Mouse (Mus musculus): ENCODE measurements at regions not wholly inside any gene's neighbourhood (a gene's known extent, or its start where the extent isn't known, plus 50 kb on each side); places are given as distances from the start of the nearest gene placed in this dataset.
"Not testable (repeated sequence)": the region's sequence is repeated elsewhere in the genome, so short reads cannot be mapped to it uniquely, and the experiment has no call there.

DNA sequence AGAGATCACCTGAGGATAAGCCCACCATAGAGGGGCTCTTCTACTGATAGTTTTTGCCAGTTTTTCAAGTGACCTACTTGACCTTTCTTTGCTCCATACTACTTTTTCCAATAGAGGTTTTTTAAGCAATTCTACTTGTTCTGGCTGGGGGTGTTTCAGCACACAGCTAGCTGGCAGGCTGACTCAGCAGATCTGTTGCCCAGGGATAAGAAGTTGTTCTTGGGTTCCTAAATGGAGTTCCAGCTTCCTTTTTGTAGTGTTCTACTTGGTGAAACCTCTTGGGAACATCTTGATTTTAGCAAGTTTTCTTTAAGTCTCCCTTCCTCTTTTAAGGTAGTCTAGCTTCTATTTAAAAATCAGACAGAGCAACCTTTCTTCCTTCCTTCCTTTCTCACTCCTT, 61.0 kb downstream of the 4930474N05Rik start:
- DNase-seq (ENCODE audit: low spot score): no peak

DNA sequence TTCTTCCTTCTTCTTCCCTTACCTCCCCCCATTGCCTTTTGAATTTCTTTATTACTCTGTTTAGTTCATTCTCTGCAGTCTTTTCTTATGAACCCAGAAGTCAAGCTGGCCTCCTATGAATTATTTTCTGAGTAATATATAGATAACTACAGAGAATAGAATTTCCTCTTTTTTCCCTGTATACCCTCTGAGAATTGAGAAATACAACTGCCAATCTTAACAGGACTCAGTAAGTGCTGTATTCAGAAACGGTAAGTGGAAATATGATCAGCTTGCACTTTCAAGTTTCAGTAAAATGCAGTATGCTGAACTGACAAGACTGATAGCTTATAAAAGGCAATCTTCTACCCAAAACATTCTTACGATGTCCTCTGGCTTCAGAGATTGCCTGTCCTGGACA, 61.5 kb downstream of the 4930474N05Rik start:
- no peak for DNase-seq (ENCODE audit: low spot score)

DNA sequence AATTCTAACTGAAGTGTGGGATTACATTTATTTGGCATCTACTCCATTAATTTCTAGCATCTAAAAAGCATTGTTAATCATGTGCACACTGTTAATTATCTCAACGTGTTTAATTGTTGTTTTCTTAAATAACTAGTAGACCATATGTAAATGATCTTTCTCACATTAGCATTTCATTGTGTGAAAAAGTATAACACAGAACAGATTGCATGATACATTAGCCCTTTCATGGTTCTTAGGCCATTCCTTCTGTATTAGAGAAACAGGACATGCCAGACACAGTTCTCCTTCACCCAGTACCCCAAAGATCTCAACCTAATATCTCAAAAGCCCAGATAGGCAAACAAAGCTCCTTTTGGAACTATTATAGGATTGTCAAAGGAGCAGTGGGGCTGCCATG, 89.0 kb downstream of the 4930474N05Rik start:
- DNase-seq (ENCODE audit: low spot score): no peak

DNA sequence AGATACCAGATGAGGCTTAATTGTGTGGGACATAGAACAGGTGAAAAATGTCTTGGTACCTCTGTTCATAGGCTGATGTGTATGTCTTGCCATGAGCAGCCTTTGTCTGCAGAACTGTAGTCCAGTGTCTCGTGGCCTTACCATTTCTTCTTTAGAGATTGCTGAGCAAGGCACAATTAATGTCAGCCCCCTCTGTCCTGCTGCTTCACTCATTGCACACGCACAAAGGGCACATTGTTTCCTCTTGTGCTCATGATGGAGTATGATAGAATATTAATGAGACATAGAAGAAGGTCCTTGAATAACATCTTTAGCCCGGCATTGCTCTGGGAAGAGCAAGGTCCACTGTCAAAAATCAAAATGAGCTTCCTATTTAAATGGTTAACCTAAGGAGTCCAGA, 101.8 kb downstream of the 4930474N05Rik start:
- peak; percentile 22 for DNase-seq (ENCODE audit: low spot score)

DNA sequence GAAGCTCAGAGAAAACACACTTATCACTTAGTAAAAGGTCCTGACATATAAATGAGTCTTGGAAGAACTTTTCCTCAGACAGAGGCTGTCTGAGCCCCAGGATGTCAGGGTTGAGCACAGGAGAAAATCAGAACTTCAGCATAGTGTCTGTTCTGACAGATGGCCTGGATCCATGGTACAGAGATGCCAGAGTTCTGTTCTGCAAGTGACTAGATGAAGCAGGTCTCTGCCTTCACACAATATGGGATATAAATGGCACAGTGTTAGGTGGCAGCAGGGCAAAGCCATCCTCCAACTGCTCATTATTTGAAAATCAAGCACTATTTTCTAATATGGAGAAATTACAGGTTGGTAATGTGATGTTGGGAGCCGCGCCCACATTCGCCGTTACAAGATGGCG, 103.7 kb downstream of the 4930474N05Rik start:
- DNase-seq (ENCODE audit: low spot score): no peak

DNA sequence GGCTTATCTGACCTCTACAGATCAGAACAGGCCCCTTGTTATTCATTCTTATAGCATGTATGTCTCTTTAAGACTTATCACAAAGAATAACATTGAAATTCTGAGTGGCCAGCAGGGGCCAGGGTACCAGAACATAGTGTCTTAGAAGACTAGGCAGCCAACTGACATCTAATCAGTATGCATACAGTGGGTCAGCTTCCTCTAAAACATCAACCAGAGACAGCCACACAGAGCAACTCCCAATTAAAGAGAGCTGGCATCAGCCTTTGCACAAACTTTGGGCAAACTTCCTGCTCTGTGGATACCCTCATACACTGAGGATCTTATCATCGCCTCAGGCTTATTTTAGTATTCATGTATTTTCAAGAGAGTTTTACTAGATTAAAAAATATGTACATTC, 109.1 kb downstream of the 4930474N05Rik start:
- DNase-seq (ENCODE audit: low spot score): no peak

DNA sequence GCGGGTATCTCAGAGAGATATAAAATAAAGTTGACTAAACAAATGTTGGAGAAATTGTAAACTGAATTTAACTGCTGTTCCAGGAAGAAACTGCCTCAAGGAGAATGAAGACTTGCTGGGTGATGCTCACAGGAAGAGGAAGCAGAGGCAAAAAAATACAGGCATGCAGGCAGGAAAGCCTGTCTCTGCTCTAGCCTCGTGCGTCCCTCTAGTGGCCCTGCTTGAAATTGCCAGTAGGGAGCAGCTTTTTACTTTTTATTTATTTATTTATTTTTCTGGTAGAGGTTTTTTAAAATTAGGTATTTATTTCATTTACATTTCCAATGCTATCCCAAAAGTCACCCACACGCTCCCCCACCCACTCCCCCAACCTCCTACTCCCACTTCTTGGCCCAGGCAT, 118.1 kb downstream of the 4930474N05Rik start:
- peak; percentile 78 for DNase-seq (ENCODE audit: low spot score)

DNA sequence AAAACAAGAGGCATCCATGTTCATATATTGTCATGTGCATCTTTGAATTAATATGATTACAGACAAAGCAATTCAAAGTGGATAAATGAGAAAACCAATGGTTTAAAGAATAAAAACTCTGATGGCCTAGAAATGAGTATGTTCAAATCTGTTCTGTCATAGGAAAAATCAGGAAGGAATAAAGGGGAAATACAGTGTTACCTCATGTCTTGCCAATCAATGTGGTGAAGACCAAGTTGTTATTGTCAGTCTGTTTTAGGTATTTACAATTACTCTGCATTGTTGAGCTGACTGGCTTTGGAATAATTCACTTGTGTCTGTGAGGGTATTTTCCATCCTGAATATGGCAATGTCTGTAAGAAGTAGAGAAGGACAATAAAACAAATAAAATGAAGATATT, 151.1 kb downstream of the 4930474N05Rik start:
- no peak for DNase-seq (ENCODE audit: low spot score)

DNA sequence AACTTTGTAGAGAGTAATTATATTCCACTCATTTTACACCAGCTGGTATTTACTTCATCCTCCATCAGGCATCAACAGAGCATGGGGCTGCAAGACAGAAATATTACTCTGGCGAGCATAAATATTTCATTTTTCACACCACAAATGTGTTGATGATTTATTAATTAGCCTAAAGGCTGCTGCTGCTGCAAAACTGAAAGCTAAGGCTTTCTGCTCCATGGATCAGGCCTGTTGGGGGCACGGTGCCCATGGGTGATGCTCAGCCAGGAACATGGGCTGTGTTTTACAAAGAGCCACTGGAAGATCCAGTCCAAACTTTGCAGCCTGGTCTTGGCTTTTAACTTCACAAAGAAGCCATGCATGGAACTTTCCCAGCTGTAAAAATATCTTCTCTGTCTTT, 167.4 kb downstream of the 4930474N05Rik start:
- no peak for DNase-seq (ENCODE audit: low spot score)

DNA sequence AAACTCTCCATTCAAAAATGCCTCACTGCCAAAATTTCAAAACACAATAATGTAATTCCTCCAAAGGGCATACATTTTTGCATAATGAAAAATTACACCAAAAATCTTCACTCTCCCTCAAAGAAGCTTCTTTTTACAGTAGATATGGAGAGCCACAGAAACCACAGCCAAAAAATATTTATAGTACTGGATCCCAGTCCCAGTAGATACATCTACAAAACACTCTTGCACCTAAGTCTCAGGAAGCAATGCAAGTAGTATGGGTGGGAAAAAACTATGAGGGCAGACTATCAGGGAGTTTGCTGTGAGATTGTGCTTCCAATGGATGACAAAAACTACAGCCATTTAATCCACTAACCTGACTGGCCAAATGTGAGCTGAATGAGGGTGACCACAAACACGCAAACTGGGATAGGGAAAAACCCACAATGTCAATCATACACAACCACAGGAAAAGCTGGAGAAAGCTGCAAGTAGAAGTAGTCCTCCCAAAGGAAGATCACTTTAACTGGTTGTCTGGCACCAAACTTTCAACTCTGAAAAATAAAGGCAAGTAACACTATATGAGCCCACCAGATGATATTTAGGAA, 189.2 kb downstream of the 4930474N05Rik start:
- no peak for DNase-seq (ENCODE audit: low spot score)

DNA sequence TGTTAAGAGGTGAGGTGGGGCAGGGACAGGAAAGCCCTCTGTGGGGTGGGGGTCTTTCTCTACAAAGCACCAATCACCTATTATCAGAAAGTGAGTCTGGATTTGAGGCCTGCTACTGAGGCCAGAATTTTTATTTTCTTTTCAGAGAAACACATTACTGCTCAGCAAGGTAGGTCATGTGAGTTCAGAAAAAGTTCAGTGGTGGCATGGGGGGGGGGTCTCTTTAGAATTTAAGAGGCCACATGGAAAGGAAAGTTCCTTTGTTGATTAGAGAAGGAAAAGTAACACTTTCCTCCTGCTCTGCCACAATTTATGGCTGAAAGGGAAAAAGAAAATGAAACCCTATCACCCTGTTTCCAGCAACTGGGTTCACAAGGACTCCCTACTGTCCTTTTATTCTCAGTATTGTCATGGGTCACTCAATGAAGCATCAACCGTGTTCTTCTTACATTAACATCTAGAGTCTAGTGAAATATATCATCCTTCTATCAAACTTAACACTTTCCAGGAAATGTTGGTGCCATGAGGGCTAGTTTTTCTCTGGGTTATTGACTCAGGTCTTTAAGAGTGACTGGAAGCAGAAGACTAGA, 194.1 kb downstream of the 4930474N05Rik start:
- no peak for DNase-seq (ENCODE audit: low spot score)

DNA sequence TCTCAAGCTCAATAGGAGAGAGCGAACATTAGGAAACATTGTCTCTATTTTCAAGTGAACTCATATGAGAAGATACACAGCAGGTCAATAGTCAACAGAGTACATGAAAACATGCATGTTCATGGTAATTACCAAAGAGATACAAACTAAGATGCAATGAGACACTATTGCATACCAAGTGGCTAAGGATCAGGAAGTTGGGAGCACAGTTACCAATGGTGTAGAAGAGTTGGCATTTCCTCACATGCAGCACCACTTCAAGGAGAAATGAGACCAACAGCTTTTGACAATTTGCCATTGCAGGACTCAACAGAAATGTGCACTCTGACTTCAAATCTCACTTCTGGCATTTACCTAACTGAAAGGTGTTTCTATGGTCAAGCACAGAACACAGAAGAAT, 215.6 kb downstream of the 4930474N05Rik start:
- no peak for DNase-seq (ENCODE audit: low spot score)

DNA sequence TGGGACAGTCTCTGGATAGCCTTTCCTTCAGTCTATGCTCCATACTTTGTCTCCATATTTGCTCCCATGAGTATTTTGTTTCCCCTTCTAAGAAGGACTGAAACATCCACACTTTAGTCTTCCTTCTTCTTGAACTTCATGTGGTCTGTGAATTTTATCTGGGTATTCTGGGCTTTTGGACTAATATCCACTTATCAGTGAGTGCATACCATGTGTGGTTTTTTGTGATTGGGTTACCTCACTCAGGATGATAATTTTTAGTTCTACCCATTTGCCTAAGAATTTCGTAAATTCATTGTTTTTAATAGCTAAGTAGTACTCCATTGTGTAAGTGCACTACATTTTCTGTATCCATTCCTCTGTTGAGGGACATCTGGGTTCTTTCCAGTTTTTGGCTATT, 220.0 kb downstream of the 4930474N05Rik start:
- DNase-seq (ENCODE audit: low spot score): not testable (repeated sequence)

DNA sequence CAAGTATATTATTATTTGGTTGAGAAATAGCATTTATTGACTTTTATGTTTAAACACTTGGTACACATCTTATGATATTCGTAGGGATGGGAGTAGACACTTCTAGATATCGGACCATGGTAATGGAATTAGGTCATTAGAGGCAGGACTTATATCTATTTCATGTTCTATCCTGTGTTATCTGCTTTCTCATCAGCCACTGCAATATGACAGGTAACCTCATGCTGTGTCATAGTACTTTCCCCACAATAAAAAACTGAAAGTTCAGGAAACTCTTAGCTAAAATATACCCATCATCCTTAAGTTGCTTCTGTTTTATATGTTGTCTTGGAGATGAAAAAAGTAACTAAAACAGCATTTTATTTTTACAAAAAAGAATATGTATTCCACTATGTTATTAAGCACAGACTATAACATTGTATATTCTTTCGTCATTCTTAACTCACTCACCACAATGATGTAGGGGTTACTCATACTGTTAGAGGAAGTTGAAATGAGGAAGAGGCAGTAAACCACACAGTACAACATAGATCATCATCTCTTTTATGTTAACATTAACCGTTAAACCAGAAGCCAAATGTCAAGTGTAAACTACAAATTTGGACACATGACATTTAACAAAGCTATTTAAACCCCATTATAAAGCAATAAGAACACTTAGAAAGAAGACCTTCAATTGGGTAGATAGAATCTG, 221.8 kb downstream of the 4930474N05Rik start:
- no peak for DNase-seq (ENCODE audit: low spot score)

DNA sequence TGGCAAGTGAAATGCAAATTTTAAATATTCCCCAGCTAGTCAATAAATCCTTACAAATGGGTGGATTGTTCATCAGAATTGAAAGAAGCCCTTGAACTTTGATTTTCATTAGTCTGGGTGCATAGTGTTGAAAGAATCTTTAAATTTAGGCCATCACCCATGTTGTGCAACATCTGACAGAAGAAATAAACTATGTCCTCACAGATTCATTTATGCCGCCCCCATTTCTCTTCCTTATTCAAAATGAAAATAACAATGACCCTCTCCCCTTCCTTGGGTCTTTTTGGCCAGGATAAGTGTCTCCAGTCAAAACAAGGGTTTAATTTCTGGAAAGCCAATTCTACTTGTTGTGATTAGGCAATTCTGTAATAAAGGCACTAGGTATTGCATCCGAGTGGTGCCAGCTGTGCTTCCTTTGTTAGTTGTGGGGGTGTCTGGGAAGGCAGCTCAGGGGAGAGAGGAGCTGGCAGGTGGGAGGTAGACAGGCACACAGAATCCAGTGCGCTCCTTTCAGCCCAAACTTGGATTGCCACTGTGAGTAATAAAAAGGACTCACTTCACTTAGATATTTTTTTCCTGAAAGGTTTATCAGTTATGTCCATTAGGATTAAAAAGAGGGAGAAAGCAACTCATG, 233.7 kb downstream of the 4930474N05Rik start:
- no peak for DNase-seq (ENCODE audit: low spot score)

DNA sequence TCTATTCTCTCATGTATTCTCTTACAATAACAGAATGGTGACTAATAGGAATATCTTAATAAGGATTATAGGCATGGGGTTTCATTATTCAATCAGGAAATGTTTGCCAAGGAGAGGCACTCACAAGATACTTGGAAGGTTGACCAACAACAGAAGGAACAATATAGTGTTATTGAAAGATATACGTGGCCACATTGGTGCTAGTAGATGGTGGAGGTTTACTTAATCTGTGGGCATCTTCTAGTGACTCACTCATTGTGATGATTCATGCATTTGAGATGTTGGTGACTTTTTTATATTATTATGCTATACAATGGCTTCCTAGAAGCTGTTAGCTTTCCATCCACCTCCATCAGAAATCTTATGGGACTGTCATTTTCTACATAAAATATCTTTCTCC, 246.1 kb downstream of the 4930474N05Rik start:
- no peak for DNase-seq (ENCODE audit: low spot score)
